Mouse (Mus musculus) frontal cortex, postnatal 14 days (tissue): Measurements from ENCODE around the gene Dmxl2.

Source experiments
- DNase-seq, 2 experiments: peaks; one replicate each; pipeline ENCODE4 v3.0.0; 2022; ENCODE audit warnings: low spot score in 2 of 2

Dmxl2 gene

DNA sequence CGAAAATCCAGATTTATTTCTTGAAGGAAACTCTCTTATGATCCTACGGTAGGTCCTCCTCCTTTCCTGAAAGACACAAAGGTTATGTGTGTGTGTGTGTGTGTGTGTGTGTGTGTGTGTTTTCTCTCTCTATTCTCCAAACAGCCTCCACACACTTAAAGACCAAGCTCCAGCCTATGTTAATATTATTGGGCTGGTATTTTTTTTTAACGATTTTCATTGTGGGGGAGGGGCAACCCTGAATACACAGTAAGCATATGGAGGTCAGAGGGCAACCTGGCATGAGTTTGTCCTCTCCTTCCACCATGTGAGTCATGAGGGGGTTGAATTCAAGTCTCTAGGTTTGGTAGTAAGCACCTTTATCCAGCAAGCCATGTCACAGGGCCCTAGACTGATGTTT is 1.6 kb downstream of the Dmxl2 start:
- DNase-seq, result no peak

DNA sequence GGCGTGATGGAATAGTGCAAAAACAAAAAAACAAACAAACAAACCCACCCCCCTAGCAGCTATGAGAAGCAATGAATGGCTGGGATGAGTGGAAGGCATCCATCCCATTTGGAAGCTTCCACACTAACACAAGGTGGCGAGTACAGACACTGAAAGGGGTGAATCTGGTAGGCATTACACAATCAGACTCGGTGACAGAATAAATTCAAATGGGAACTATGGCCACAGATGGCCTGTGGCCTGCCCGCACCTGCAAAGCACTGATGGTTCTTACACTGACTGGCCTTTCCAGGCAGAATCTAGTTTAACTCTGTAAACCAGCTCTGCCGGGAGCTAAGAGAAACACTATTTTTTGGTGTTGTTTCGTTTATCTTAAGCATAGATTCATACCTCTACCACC is 2.1 kb downstream of the Dmxl2 start:
- no peak for DNase-seq

DNA sequence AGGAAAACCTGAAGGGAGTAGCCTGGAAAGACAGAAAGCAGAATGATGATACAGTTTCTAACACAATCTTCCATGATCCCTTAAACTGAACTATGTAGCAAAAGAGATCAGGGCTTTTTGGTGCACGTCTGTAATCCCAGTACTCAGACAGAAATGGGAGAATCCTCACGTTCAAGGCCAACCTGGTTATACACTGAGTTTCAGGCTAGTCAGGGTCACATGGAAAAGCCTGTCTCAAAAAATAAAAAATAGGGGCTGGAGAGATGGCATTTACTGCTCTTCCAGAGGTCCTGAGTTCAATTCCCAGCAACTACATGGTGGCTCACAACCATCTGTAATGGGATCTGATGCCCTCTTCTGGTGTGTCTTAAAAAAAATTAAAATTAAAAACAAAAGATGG is 11.0 kb downstream of the Dmxl2 start:
- no peak for DNase-seq

DNA sequence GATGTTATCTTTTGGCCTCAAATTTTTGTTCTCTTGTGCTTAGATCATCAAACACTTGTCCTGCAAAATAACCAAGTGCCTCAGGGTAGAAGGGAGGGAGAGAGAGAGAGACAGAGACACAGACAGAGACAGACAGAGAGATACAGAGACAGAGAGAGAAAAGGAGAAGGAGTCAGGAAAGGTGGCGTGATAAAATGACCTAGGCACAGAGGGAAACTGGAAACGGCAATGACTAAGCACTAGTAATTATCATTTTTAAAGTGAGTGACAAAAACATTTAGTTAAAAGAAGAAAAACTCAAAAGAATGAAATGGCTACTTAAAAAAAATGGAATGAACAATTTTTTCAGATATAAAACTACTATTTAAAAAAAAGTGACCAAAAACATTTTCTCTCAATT is 11.8 kb downstream of the Dmxl2 start:
- no peak for DNase-seq

DNA sequence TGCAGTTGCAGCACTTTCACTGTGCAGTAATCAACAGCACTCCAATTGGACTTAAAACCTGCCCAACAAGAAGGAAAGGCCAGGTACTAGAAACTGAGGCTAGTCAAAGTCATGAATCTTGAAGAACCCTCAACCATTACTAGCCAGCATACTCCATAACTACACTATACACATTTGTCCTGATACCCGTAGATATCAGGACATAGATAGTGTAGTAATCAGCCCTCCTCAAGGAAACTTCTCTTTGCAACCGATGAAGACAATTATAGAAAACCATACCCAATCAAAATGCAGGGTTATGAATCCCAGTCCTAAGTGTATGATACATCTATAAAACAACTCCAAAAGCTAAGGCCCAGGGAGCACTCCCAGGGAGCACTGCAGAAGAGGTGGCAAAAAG is 16.5 kb downstream of the Dmxl2 start:
- no peak for DNase-seq

DNA sequence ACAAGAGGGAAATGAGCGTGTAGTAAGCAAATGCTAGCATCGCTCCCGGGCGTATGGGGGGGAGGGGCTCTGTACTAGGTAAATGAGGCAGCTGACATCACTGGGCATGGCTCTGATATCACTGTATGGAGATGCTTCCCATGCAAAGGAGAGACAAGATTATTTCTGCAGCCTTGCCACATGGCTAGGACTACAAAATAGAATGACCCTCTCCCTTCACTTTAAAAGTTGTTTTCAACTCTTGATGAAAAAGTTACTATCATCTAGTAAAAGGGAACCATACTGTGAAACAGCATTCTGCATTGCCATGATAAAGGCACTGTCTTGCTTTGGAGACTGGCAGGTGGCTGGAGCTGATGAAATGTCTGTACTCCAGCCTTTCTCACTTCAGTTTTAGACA is 18.2 kb downstream of the Dmxl2 start:
- DNase-seq, result no peak

DNA sequence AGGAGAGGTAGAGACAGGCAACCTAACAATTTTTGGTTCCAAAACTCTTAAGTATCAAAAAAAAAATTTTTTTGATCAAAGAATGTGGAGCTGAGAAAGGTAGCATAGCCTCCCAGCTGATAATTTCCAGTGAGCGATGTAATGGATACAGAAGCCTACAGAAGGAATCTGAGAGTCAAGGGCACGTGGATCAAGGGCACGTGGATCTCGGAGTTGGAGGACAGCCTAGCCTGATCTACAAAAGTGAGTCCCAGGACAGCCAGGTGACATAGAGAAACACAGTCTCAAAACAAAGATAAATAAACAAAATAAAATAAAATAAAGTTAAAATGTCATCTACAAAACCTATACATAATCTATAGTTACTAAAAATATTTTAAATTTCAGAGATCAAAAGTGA is 18.7 kb downstream of the Dmxl2 start:
- no peak for DNase-seq

DNA sequence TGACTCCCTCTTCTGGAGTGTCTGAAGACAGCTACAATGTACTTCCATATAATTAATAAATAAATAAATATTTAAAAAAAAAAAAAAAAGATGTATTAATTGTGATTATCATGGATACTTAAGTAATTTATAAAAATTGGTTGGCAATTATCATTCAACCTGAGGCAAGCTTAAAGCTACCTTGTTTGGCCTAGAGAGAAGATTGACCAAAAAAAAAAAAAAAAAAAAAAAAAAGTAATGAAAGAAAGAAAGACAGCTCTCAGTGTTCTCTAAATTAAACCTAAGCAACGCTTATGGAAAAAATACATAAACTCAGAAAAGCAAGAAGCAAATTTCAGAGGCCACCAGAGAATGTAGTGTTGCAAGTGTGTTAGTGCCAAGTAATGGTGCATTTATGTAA is 22.4 kb downstream of the Dmxl2 start:
- no peak for DNase-seq

DNA sequence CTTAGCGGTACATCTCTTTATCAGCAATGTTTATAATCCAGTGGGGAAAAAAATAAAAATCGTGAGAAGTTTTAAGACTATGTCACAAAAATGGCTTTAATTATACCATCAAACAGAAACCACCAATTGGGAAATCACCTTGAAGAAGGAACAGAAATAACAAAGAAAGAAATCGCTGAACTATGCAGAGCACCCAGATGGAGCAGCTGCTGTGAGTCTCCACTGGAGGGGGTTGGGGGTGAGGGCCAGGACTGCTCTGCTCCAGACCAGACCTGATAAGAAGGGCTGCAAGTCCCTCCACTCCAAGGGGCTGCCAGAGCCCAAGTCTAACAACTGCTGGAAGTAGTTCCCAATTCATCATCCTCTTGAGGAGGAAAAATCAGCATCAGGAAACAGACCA is 23.3 kb downstream of the Dmxl2 start:
- DNase-seq, result no peak

DNA sequence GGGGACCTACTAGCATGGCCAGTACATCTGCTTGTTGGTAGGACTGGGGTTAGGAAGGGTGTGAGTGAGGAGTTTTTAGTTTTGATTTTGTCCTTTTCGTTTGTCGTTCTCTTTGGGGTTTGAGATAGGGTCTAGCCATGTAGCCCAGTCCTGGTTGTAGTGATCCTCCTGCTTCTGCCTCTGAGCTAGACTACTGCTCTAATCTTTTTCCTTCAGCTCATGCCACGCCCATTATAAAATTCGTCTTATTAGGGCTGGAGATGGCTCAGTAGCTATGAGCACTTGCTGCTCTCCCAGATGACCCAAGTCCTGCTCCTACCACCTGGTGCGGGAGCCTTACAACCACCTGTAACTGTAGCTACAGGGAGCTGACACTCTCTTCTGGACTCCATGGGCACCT is 26.9 kb downstream of the Dmxl2 start:
- DNase-seq, result no peak

DNA sequence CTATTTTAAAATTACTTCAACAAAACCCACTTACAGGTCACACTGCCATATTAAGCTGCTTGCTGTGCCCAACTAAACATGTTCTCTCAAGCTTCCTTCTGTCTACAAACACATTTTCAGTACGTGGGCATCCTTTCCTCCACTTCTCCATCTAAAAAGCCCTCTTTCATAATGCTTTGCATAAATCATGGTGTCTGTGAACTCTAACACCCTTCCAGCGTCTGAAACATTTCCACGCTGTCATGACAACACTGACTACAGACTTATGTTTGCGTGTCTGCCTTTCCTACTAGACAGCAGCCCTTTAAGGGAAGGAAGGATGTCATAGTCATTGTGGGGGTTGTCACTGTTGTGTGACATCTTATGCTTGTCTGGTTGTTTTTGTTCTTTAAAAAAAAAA is 27.4 kb downstream of the Dmxl2 start:
- DNase-seq, result no peak

DNA sequence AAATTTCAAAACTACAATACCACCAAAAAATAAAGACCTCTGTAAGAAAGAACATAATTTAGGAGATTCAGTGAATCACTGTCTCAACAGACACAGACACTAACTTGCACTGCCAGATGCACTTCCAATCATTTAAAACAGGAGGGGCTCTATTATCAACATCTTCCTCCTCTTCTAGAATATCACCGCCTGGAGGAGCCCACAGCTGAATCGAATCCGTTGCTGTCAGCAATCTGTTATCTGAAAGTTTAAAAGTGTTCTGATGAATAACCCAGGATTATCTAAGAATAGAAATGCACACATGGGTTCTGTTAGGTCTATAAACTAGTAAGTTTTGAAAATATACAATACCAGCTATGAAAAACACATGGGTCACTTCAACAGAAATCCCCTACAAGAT is 28.6 kb downstream of the Dmxl2 start:
- no peak for DNase-seq

DNA sequence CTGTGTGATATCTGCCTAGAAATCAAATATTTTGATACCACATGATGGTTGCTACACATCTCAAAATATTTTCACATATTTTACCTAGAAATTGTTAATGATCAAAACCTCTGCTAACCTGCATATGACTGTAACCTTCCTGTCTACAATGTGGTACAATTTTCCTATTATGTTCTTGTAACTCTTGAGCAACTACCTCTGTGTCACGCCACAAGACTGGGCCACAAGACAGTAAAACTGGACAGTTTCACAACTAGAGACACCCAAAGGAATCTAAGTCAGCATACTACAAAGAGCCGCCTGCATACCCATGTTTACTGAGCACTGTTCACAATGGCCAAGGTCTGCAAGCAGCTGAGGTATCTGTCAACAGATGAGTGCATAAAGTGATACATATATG is 32.1 kb downstream of the Dmxl2 start:
- DNase-seq, result no peak

DNA sequence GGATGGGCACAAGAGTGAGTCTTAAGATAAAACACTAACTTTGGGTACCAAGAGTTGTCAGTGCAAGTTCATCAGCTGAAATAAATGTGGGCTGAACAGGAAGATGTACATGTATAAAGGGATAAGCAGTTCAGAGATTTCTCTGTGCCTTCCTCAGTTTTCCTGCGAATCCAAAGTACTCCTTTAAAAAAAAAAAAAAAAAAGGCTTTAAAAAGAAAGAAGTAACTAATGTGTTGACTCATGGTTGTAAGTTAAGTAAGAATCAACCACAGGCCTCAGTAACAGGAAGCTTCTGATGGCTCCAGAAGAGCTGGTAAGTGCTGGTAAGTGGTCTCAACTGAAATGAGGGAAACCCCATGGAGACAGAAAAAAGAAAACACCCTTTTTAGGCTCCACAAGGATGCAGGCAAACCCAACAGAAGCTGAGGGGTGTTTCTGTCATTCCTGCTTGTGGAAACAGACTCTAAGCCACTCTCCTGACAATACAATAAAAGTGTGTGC is 33.9 kb downstream of the Dmxl2 start:
- no peak for DNase-seq

DNA sequence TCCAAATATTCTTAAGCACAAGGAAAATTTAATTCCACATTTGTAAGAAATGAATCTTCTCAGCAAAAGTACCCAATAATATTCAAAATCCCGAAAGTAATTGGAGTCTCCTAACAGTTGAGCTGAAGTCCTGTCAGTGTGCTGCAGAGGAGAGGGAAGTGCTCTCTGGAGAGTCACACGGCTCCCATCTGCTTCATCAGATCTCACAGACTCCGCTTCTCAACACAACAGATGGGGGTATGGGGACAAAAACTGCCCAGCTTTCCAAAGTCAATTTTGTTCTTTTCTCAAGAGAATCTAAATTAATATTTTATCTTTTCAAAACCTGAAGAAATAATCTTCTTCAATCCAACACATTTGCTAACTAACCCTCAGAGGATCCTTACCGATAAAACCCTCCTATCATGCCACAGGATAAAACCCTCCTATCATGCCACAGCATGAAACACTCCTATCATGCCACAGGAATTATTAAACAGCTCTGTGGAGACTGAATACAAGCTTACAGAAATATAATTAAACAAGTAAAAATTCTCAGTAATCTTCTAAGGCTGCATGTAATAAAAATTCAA is 37.9 kb downstream of the Dmxl2 start:
- DNase-seq, result no peak

DNA sequence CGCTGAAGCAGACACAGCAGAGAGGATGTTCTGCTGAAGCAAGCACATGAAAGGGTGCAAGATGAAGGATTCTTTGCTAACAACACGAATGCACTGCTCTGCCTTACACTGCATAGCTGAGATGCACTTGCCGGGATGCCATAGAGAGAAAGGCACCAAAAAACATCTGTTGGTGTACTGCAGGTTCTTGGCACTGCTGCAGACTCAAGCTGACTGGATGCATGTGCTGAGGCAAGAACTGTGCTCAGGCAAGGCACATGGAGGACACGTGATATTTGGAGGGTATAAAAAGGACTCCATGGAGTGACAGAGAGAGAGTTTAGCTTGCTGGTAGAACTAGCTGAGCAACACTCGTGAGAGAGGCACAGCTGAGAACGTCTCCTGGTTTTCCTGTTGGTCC is 62.4 kb downstream of the Dmxl2 start:
- DNase-seq, result no peak

DNA sequence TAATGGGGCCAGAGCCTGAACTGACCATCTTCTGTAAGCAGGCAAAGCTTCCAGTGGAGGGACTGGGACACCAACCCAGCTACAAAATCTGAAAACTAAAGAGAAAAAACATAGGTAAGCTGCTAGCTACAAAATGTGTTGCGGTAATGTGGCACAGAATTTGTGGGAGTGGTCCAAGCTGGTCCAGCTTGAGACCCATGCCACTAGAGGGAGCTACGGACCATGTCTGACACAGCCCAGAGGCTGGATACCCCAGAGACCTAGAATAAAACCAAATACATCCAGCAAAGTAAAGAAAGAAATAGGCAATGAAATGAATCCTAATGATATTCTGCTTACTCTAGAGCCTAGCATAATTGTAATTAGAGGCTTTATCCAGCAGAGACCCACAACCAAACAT is 63.2 kb downstream of the Dmxl2 start:
- no peak for DNase-seq

DNA sequence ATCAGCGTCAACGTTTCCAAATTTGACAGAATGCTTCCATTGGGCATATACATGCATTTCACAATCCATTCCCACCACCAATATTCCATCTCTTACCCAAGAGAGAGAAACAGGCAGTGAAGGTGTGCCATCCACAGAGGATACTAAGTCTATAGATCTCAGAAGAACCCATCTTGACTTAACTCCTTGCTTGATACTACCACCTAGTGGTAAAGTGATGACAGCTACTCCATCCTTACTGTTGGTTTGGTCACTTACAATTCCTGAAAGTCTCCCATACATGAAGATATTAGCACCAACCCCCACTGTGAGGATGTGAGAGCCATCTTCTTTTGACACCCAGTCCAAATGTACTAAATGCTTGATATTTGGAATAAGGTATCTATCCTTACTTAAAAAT is 85.2 kb downstream of the Dmxl2 start:
- no peak for DNase-seq

DNA sequence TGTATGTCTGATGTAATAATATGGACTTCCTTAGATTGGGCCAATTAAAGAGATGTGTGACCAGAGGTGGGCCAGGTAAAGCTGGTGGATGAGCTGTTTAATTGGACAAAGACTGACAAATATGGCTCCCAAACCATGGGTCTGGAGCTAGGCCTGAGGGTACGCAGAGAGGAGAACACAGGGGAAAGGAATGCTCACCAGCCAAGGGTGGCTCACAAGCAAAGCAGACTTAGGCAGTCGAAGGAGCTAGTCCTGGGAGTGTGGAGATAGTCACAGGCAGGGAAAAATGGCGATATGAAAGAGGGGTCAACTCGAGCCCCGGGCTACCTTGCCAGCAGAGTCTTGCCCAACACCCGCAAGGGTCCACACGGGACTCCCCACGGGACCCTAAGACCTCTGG is 144.7 kb downstream of the Dmxl2 start:
- DNase-seq, result no peak

DNA sequence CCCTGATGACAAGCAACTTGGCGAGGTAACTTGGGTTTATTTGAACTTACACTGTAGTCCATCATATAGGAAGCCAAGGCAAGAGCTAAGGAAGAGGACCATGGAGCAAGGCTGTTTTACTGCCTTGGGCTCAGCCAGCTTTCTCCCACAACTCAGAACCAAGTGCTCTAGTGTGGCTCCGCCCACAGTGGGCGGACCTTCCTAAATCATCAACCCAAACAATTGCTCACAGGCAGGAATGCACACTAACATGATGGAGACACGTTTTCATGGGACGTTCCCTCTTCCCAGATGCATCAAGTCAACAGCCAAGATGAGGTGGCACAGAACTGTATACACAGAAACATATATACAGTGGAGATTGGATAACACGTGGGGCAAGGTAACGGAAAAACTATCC is 159.4 kb downstream of the Dmxl2 start:
- DNase-seq, result no peak

DNA sequence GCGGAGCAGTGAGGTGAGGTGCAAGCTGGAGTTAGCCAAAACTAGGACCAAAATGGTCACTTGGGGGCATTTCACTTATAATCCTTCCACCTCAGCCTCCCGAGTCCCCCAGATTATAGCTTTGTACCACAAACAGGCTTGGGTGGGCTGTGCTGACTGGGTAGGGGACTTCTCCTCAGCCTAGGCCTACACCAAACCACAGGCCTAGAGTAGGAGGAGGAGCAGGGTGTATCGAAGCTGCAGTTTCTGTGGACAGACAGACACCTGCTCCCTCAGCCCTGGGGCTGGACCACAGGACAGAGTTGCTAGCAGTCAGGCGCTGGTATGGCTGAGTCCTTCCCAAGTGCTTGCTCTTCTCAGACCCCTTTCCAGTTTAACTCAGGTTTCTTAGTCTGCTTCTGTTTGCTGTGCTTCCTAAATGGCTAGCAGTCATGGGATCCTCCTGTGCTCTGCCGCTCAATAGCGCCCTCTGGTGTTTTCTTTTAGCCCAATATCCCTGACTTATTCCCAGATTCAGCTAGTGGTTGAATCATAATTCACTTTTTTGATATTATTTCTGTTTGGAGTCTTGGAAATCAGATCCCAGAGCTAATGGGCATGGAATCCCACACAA is 164.8 kb downstream of the Dmxl2 start:
- peak; percentile 22 to 73 for DNase-seq

DNA sequence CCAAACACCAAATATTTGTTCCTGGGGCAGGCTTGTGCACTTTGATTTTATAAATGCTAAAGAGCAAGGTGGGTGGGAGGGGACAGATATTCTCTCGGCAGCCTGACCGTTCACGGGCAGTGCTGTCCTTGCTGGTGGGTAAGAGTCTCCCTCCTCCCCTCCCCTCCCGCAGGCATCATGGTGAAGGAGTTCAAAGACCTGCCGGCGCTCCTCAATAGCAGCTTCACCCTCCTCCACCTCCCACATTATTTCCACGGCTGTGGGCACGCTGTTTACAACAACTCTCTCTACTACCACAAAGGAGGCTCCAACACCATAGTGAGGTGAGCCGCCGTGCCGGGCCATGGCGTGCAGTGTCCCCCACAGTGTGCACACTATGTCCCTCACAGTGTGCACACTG is 165.8 kb downstream of the Dmxl2 start:
- DNase-seq, result no peak

DNA sequence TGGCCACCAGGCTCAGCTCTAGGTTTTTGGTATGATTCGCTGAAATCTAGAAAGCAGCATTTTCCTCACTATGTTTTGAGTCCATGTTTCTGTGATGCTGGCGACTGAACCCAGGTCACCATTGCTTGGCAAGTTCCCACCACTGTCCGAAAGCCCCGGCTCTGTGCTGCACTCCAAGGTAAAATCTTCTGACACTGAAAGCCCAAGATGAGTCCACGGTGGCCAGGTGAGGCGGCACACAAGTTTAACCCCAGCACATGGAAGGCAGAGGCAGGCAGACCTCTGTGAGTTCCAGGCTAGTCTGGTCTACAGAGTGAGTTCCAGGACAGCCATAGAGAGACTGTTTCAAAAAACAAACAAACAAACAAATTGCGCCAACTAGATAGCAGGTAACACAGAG is 172.2 kb downstream of the Dmxl2 start:
- no peak for DNase-seq

DNA sequence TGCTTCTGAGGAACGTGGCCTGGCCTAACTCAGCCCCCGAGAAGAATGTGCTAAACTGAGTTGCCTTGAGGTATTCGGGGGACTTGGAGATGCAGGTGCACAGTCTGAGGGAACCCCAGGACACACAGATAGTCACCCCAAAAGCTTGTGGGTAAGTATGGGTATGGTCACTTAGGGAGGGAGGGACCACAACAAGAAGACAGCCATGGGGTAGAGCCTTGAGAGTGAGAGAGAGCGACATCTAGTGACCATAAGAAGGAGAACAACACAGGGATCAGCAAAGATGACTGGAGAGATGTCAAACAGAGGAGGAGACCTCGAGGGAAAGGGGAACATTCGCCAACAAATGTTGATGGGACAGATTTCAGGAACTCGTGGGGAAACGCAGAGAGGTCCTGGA is 178.0 kb downstream of the Dmxl2 start:
- no peak for DNase-seq
